Mouse (Mus musculus) hindlimb bud, embryonic 11.5 days (tissue): ENCODE data around the gene Stag2.

Experiments used
- DNase-seq: peaks from one replicate; pipeline ENCODE4 v3.0.0-alpha.2; 2012; ENCODE audit warnings: low read depth, low spot score; ENCODE audit errors: extremely low spot score

Stag2 gene

GRCm38 (mm10) chrX:42148788-42149556 lies at the start of gene Stag2:
Gene Stag2, plus strand, starts transcription at chrX:42149317.
- no peak for DNase-seq

- no peak for DNase-seq
Observed at GRCm38 (mm10) chrX:42107137-42107536, 42.0 kb upstream of the Stag2 start.

- no peak for DNase-seq
Observed at GRCm38 (mm10) chrX:42110585-42110984, 38.5 kb upstream of the Stag2 start.

GRCm38 (mm10) chrX:42119442-42120048 lies 29.6 kb upstream of the Stag2 start:
- DNase-seq: no peak

- no peak for DNase-seq
Observed at GRCm38 (mm10) chrX:42124963-42125697, 24.0 kb upstream of the Stag2 start.

- no peak for DNase-seq
Observed at GRCm38 (mm10) chrX:42139882-42140281, 9.2 kb upstream of the Stag2 start.

GRCm38 (mm10) chrX:42142620-42143019 lies 6.5 kb upstream of the Stag2 start:
- DNase-seq: no peak

- no peak for DNase-seq
Observed at GRCm38 (mm10) chrX:42143991-42144390, 5.1 kb upstream of the Stag2 start.

GRCm38 (mm10) chrX:42148016-42148451 lies 1.1 kb upstream of the Stag2 start:
- DNase-seq: no peak

- DNase-seq: no peak
Observed at GRCm38 (mm10) chrX:42149557-42150345, 634 bp downstream of the Stag2 start.

- no peak for DNase-seq
Observed at GRCm38 (mm10) chrX:42150346-42151023, 1.4 kb downstream of the Stag2 start.

GRCm38 (mm10) chrX:42151024-42151754 lies 2.1 kb downstream of the Stag2 start:
- DNase-seq: no peak

GRCm38 (mm10) chrX:42151903-42152369 lies 2.8 kb downstream of the Stag2 start:
- DNase-seq: no peak

GRCm38 (mm10) chrX:42153056-42153455 lies 3.9 kb downstream of the Stag2 start:
- DNase-seq: no peak

- DNase-seq: no peak
Observed at GRCm38 (mm10) chrX:42165455-42165854, 16.3 kb downstream of the Stag2 start.

GRCm38 (mm10) chrX:42170811-42171210 lies 21.7 kb downstream of the Stag2 start:
- no peak for DNase-seq

- no peak for DNase-seq
Observed at GRCm38 (mm10) chrX:42187590-42187989, 38.5 kb downstream of the Stag2 start.

- DNase-seq: no peak
Observed at GRCm38 (mm10) chrX:42188825-42189426, 39.8 kb downstream of the Stag2 start.

GRCm38 (mm10) chrX:42194608-42195007 lies 45.5 kb downstream of the Stag2 start:
- DNase-seq: no peak
